Mouse (Mus musculus) right cerebral cortex, adult 2 months (tissue): ENCODE results near the gene Tbc1d30.

Experiments
- DNase-seq, 2 experiments: peaks; one replicate each; pipeline ENCODE4 v3.0.0; 2021 to 2022; ENCODE audit warnings: low spot score in 2 of 2

Tbc1d30 gene

GRCm38 (mm10) chr10:121268771-121269170 lies 82.3 kb downstream of the Tbc1d30 start:
- no peak for DNase-seq

GRCm38 (mm10) chr10:121264204-121264575 lies 86.9 kb downstream of the Tbc1d30 start:
- no peak for DNase-seq

- DNase-seq: no peak
These were observed 87.4 kb downstream of the Tbc1d30 start for GRCm38 (mm10) chr10:121263520-121264203.

GRCm38 (mm10) chr10:121262206-121262605 lies 88.9 kb downstream of the Tbc1d30 start:
- no peak for DNase-seq

GRCm38 (mm10) chr10:121261036-121261592 lies 90.0 kb downstream of the Tbc1d30 start:
- DNase-seq: no peak

GRCm38 (mm10) chr10:121256115-121256825 lies 94.8 kb downstream of the Tbc1d30 start:
- DNase-seq: peak; percentile 64 to 78

GRCm38 (mm10) chr10:121255465-121255864 lies 95.6 kb downstream of the Tbc1d30 start:
- no peak for DNase-seq

GRCm38 (mm10) chr10:121254343-121254742 lies 96.7 kb downstream of the Tbc1d30 start:
- no peak for DNase-seq

GRCm38 (mm10) chr10:121252781-121253180 lies 98.3 kb downstream of the Tbc1d30 start:
- DNase-seq: no peak

GRCm38 (mm10) chr10:121251191-121251590 lies 99.9 kb downstream of the Tbc1d30 start:
- no peak for DNase-seq

GRCm38 (mm10) chr10:121249820-121250219 lies 101.3 kb downstream of the Tbc1d30 start:
- DNase-seq: no peak

- no peak for DNase-seq
These were observed 103.5 kb downstream of the Tbc1d30 start for GRCm38 (mm10) chr10:121247545-121247944.

GRCm38 (mm10) chr10:121246971-121247370 lies 104.1 kb downstream of the Tbc1d30 start:
- no peak for DNase-seq

- no peak for DNase-seq
These were observed 107.5 kb downstream of the Tbc1d30 start for GRCm38 (mm10) chr10:121243373-121244207.

GRCm38 (mm10) chr10:121242596-121242995 lies 108.5 kb downstream of the Tbc1d30 start:
- no peak for DNase-seq

GRCm38 (mm10) chr10:121239065-121239464 lies 112.0 kb downstream of the Tbc1d30 start:
- no peak for DNase-seq

GRCm38 (mm10) chr10:121238551-121238950 lies 112.5 kb downstream of the Tbc1d30 start:
- DNase-seq: no peak

GRCm38 (mm10) chr10:121237377-121237776 lies 113.7 kb downstream of the Tbc1d30 start:
- no peak for DNase-seq

GRCm38 (mm10) chr10:121235167-121235824 lies 115.8 kb downstream of the Tbc1d30 start:
- DNase-seq: no peak

- no peak for DNase-seq
These were observed 116.6 kb downstream of the Tbc1d30 start for GRCm38 (mm10) chr10:121234476-121234875.

GRCm38 (mm10) chr10:121228422-121228953 lies 122.6 kb downstream of the Tbc1d30 start:
- no peak for DNase-seq
